Mouse (Mus musculus) heart, postnatal 0 days (tissue): Measurements from ENCODE around the gene Olfr1471.

Source experiments
- CTCF ChIP-seq: IDR thresholded peaks from 2 replicates; pipeline ENCODE4 v1.5.1; 2016; ENCODE audit warnings: antibody characterized with exemption, control low read depth, low read depth
- EP300 ChIP-seq: IDR thresholded peaks from 2 replicates; pipeline ENCODE4 v1.6.1; 2016; ENCODE audit warnings: antibody characterized with exemption, low read depth

- TF ChIP-seq CTCF = no peak
- TF ChIP-seq EP300 = no peak
Observed at GRCm38 (mm10) chr19:13480096-13480495, 36.9 kb downstream of the Olfr1471 start, which contains the start of gene Olfr1475.
